Mouse (Mus musculus): ENCODE data around the gene Nova1.

Nova1 gene

DNA sequence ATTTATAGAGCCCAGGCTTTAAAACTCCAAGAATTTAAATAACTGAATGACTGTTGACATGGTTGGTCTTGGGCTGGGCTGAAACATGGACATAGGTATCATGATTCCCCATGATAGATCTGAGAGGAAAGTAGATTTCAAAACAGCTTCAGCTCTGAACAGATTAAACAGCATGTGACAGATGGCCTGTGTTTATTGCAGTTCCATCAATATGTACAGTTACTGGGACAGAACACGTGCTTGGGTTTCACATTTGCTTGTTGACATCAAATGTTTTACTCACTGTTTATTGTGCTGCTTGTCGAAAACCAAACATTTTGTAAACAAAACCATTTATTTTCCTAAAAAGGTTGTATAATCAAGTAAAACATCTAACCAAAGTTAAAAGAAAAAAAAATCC lies 142.4 kb downstream of the Nova1 start:
- DNase-seq (ENCODE audit: low read depth, low spot score), result no peak

- DNase-seq (ENCODE audit: low read depth, low spot score), result no peak
Observed at GRCm38 (mm10) chr12:46666706-46667105, 152.0 kb downstream of the Nova1 start.

DNA sequence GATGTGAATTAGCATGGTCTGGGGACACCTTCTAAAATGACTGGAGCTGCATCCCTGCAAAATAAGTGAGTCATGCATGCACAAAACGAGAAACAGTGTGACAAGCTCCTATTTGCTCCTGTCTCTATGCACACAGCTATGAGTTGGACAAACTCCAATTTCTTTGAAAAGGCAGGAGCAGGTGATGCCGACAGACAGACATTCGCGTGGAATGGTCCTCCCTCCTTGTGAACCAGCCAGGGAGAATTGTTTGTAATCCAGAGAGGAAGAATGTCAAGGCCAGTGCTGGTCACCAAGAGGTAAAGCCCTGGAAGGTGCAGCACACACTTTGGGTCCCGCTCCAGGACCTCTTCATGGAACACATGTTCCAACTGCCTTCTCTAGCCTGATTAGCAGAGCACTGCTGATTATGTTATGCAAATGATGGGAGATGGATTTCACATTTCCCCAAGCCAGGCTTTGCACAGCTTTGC lies 172.6 kb downstream of the Nova1 start:
- DNase-seq (ENCODE audit: low read depth, low spot score), result no peak

DNA sequence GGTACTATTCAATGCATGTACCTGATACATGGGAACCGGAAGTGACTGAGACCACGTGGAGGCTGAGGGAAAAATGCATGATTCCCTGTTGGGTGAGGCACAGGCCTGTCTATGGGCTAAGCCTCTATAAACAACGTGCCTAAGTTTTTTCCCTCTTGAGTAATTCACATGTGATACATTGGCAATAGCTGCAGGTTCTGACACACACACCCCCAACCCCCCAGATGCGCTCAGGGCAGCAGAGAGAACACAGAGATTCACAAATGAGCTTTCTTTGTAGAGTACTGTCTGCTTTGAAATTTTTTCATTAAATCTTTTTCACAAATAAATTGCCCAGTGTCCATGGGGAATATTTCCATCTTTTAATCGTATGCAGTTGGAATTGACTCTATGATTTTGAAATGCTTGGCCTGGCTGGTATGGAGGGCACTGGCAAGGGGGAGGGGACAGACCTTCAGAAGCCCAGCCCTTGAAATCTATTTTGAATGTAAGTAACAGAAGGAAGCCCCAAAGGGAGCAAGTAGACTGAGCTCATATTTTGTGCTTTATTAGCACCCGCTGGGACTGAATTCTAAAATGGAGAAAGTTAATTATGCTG lies 173.3 kb downstream of the Nova1 start:
- no peak for DNase-seq (ENCODE audit: low read depth, low spot score)
